Mouse (Mus musculus) forebrain, embryonic 11.5 days (tissue): Measurements from ENCODE around the gene Luc7l3. TPM values are rescaled to one million over a fixed set of nuclear protein-coding genes. Genes with fewer than 3 reads are reported as not detected.

ENCODE experiments used
- ATAC-seq: fragments of 200-750 bp; cut with Nextera tagmentation; replicated peaks from 2 replicates; pipeline ENCODE4 v1.8.0; 2017; ENCODE audit warnings: moderate TSS enrichment; ENCODE audit not compliant: low FRiP score
- DNase-seq: peaks from one replicate; pipeline ENCODE4 v3.0.0-alpha.2; 2017; ENCODE audit warnings: low spot score
- H3K27ac ChIP-seq: fragments of 300-500 bp; sonication (generic); 2 replicates; pipeline ENCODE4 v1.5.1; 2014; ENCODE audit warnings: low read depth, low read length
- H3K27me3 ChIP-seq: fragments of 300-500 bp; sonication (generic); 2 replicates; pipeline ENCODE4 v1.6.1; 2014; ENCODE audit warnings: mild to moderate bottlenecking, low read length, mixed read lengths; ENCODE audit not compliant: control insufficient read depth, insufficient read depth
- H3K36me3 ChIP-seq: fragments of 300-500 bp; sonication (generic); 2 replicates; pipeline ENCODE4 v1.6.1; 2014; ENCODE audit warnings: mild to moderate bottlenecking, low read length, moderate library complexity, mixed read lengths; ENCODE audit not compliant: control insufficient read depth, insufficient read depth
- H3K4me1 ChIP-seq: fragments of 300-500 bp; sonication (generic); replicated peaks from 2 replicates; pipeline ENCODE4 v1.6.1; 2014; ENCODE audit warnings: low read length, mixed read lengths; ENCODE audit not compliant: control insufficient read depth, insufficient read depth
- H3K4me2 ChIP-seq: fragments of 300-500 bp; sonication (generic); 2 replicates; pipeline ENCODE4 v1.6.1; 2014; ENCODE audit warnings: low read depth, mild to moderate bottlenecking, low read length, moderate library complexity, mixed read lengths; ENCODE audit not compliant: severe bottlenecking
- H3K4me3 ChIP-seq: fragments of 300-500 bp; sonication (generic); 2 replicates; pipeline ENCODE4 v1.5.1; 2014; ENCODE audit warnings: low read depth, low read length
- H3K9ac ChIP-seq: fragments of 300-500 bp; sonication (generic); 2 replicates; pipeline ENCODE4 v1.6.1; 2014; ENCODE audit warnings: low read length
- H3K9me3 ChIP-seq: fragments of 300-500 bp; sonication (generic); 2 replicates; pipeline ENCODE4 v1.6.1; 2016; ENCODE audit warnings: low read length, mixed read lengths; ENCODE audit not compliant: control insufficient read depth
- WGBS: fragments of 180-500 bp; shearing (Covaris S2); extraction: QIAGEN DNeasy Blood & Tissue Kit; methylation state at CpG from one replicate; pipeline ENCODE4 v1.1.7; 2014; 5-methylcytosine and 5-hydroxymethylcytosine counted together
- polyA plus RNA-seq: library from polyadenylated mRNA; unstranded; fragments of >200 nt; fragmentation: Nextera tagmentation; extraction: Ambion mirVana; gene quantifications from 2 replicates; pipeline ENCODE4 v1.2.1, GENCODE M21; 2014

The Luc7l3 gene
- polyA plus RNA-seq, 1 experiment from 2014 or later, result 136 TPM

DNA sequence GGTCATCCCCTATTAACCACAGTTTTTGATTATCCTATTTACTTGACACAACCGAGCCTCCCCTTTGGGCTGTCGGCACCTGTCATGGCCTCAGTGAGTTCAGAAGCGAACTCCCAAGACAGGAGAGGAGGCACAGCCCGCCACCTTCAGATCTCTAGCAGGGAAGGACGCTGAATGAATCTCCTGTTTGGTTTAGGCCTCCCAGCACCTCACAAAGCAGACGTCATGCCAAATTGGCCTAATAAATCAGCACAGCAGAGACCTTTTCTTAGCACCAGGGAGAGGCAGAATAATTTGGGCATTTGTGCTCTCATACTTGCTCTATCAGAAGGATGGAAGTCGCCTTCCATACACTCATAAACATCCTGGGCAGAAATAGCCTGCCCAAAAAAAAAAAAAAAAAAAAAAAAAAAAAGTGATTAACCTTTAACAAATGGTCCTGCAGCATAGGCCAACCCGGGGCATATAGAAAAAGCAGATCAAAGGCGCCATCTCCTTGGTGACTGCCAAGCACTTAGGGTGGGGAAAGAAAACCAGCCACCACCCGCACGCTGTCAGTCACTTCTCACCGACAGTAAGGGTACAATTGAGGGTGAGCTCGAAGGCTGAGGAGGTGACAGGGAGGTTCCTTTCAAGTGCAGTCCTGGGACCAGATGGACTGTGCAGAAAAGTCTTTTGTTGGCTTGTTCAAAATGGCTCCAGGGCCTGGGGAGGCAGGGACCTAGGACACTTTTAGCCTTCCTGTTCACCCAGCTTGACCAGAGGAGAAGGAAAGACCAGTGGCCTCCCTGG lies 20.5 kb upstream of the Luc7l3 start:
- peak overlapping the region; percentile 32 for H3K9ac ChIP-seq
- 28% methylated on average over 13 of the region's 13 CpGs for WGBS
- H3K4me1 ChIP-seq, result peaks cover 18% of the 10 kb centered on the region; the same call in 1 of the 2 replicates
- ATAC-seq, result 0 out of 2 replicates have a peak, but pooled peaks have one; percentile 11
- no peaks in the 10 kb centered on the region for H3K27me3 ChIP-seq
- no peak overlapping the region for H3K4me2 ChIP-seq
- H3K9me3 ChIP-seq, result no peaks in the 10 kb centered on the region
- H3K27ac ChIP-seq, result peak overlapping the region; percentile 55; the same call in 1 of the 2 replicates
- DNase-seq, result no peak
- H3K36me3 ChIP-seq, result peaks cover 3% of the 10 kb centered on the region; the same call in 1 of the 2 replicates
- H3K4me3 ChIP-seq, result no peak overlapping the region

DNA sequence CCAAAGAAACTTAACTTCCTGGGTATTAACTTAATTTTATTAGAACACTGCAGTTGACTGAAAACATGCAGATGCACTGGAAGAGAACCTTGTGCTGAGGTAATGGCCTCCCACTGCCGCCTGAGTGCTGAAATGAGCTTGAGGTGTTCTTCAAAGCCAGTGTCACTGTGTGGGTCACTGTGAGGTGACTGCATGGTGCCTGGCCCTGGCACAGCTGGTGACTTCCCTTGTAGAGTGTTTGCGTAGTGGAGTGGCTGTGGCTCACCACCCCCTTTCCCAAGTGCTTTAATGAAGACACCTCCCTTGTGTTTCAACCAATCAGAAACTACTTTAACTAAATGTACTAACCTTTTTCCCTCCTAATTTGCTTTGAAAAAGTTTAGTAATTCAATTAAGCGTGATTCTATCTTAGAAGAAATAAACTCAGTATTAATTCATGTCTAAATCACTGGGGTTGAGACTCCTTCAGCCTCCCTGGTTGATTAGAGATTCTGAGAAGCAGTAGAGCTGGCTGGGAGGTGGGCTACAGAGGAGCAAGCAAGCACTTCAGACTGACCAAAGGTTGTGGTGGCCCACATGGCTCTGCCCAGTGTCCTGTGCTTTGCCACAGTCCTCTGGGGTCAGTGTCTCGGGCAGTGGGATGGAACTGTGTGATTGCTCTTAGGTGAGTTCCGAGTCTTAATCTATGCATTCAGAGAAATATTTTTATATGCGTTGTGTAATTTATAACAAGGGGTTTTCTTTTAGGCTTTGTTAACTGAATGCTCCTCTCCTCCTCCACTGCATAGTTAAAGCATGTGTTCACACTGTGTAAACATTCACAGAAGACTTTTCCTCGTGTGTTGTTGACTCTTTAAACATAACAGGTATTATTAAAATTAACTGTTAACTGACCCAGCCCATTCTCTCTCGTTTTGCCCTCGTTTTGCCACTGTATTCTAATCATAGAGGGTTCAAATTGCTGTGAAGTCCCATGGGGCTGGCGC lies 19.5 kb upstream of the Luc7l3 start:
- Histone ChIP-seq H3K4me1 (peaks cover 18% of the 10 kb centered on the region; the same call in 1 of the 2 replicates), H3K9ac (no peak overlapping the region), H3K36me3 (peaks cover 3% of the 10 kb centered on the region; the same call in 1 of the 2 replicates), H3K9me3 (no peaks in the 10 kb centered on the region), H3K4me2 (no peak overlapping the region), H3K4me3 (no peak overlapping the region), H3K27ac (peak overlapping the region; percentile 55; the same call in 1 of the 2 replicates), H3K27me3 (no peaks in the 10 kb centered on the region)
- no peak for DNase-seq
- ATAC-seq, result no peak
- 68% methylated on average over 10 of the region's 10 CpGs for WGBS

DNA sequence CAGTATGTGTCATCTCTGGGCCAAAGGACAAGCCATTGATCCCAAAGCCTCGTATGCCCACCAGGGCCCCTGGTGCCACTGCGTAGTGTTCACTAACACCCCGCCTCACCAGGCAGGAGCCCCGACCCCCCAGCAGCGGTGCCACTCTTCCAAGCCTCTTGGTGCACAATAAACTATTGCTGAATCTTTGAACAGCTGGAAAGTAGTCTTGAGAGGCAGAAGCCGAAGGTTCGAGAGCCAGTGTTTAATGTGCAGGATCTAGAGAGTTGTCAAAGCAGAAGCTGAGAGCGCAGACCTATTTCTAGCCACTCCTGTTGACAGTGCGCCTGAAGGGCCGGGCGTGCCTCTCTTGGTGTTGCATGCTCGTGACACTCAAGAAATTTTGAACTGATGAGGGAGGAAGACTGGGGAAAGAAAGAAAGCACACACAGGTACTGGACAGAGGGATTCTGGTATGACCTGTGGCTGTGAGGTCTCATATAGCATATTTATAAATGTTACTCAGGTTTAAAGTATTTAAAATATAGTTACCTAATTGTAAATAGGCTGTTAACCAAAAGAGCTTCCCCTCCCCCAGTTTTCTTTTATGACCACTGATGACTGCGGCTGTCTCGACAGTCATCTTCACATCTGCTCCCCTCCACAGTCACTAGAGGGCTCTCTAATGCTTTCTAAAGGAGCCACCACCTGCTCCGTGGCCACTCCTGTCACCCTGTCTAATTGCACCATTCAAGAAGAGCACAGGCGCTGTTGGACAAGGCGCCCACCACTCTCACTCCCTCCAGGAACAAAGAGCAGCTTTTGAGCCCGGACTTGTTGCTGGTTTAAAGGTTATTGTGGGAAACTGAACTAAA lies 18.2 kb upstream of the Luc7l3 start:
- peak; percentile 85 for ATAC-seq
- no peak overlapping the region for H3K4me3 ChIP-seq
- H3K4me1 ChIP-seq, result peaks cover 17% of the 10 kb centered on the region; the same call in 1 of the 2 replicates
- H3K9ac ChIP-seq, result no peak overlapping the region
- H3K27me3 ChIP-seq, result no peaks in the 10 kb centered on the region
- no peak overlapping the region for H3K27ac ChIP-seq
- H3K36me3 ChIP-seq, result peaks cover 3% of the 10 kb centered on the region; the same call in 1 of the 2 replicates
- H3K4me2 ChIP-seq, result no peak overlapping the region
- DNase-seq, result peak; percentile 81
- WGBS, result 58% methylated on average over 18 of the region's 18 CpGs
- no peaks in the 10 kb centered on the region for H3K9me3 ChIP-seq

DNA sequence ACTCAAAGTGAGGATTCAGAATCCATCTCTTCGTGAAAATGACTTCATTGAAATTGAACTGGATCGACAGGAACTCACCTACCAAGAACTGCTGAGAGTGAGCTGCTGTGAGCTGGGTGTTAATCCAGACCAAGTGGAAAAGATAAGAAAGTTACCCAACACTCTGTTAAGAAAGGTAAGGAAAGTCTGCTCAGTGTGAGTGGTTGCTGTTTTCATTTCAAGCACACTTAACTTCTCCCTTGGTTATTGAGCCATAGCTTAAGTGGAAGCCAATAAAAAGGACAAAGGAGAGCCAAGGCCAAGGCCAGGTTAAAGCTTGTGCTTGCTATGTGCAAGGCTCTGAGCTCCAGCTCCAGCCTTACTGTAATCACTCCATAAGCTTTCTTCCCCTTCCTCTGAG lies 16.6 kb upstream of the Luc7l3 start:
- DNase-seq, result no peak
- no peaks in the 10 kb centered on the region for H3K27me3 ChIP-seq
- 89% methylated on average over 2 of the region's 2 CpGs for WGBS
- ATAC-seq, result no peak
- H3K9me3 ChIP-seq, result no peaks in the 10 kb centered on the region
- no peak overlapping the region for H3K9ac ChIP-seq
- peaks cover 8% of the 10 kb centered on the region; the same call in 1 of the 2 replicates for H3K4me1 ChIP-seq
- no peak overlapping the region for H3K4me3 ChIP-seq
- H3K36me3 ChIP-seq, result peaks cover 3% of the 10 kb centered on the region; the same call in 1 of the 2 replicates
- H3K27ac ChIP-seq, result no peak overlapping the region
- H3K4me2 ChIP-seq, result no peak overlapping the region

DNA sequence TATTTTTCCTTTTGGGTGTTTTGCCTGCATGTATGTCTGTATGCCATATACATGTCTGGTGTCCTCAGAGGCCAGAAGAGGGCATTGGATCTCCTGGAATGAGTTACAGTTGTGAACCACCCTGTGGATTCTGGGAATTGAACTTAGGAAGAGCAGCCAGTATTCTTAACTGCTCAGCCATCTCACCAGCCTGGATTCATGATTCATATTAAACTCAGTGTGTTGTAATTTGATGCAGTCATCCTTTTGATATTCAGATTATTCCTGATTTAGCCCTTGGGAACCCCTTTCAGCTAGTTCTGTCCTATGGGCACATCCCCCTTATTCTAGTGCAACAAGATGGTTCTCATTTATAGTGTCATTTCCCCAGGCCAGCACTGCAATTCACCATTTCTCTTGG lies 14.8 kb upstream of the Luc7l3 start:
- ATAC-seq, result no peak
- peaks cover 3% of the 10 kb centered on the region; the same call in 1 of the 2 replicates for H3K36me3 ChIP-seq

DNA sequence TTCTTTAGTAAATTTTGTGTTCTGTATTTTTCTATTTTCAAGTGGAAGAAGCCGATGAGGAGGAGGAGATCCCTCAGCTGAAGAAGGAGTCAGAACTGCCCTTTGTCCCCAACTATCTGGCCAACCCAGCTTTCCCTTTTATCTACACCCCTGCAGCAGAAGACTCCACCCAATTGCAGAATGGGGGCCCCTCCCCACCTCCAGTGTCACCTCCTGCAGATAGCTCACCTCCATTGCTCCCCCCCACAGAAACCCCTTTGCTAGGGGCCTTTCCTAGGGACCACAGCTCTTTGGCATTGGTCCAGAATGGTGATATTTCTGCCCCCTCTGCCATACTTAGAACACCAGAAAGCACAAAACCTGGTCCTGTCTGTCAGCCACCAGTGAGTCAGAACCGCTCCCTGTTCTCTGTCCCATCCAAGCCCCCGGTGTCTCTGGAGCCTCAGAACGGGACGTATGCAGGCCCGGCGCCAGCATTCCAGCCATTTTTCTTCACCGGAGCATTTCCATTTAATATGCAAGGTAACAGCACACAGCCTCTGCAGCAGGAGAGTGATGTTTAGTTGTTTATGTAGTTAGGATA lies 12.7 kb upstream of the Luc7l3 start:
- ATAC-seq (no peak), DNase-seq (peak; percentile 51)
- H3K27ac ChIP-seq, result no peak overlapping the region

More for the DNA sequence above, 14.8 kb upstream of the Luc7l3 start:
- H3K9me3 ChIP-seq, result no peaks in the 10 kb centered on the region
- no peak for DNase-seq
- H3K27me3 ChIP-seq, result no peaks in the 10 kb centered on the region
- H3K4me2 ChIP-seq, result no peak overlapping the region
- no peak overlapping the region for H3K27ac ChIP-seq
- H3K9ac ChIP-seq, result no peak overlapping the region
- peaks cover 1% of the 10 kb centered on the region; the same call in 1 of the 2 replicates for H3K4me1 ChIP-seq
- H3K4me3 ChIP-seq, result no peak overlapping the region

DNA sequence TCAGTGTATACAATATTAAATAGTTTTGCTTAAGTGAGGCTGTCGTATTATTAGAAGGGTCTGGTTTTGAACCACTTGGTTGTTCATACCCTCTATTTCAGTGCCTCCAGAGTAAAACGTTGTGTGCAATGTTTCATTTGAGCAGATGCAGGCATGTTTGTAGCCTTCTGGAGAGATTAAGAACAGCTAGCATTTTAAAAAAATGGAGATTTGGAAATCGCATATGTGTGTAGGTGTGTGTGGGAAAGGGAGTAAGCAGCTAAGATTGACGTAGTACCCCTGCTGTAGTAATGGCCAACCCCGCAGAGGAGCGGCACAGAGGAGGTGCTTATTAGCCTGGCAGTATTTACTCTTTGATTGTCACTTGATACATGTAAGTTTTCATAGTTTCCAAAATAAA lies 10.9 kb upstream of the Luc7l3 start:
- H3K27me3 ChIP-seq, result no peaks in the 10 kb centered on the region

More for the DNA sequence above, 12.7 kb upstream of the Luc7l3 start:
- WGBS, result 93% methylated on average over 8 of the region's 8 CpGs
- Histone ChIP-seq H3K9me3 (no peaks in the 10 kb centered on the region), H3K27me3 (no peaks in the 10 kb centered on the region), H3K4me3 (no peak overlapping the region), H3K4me1 (peaks cover 2% of the 10 kb centered on the region; the same call in 1 of the 2 replicates), H3K36me3 (peaks cover 3% of the 10 kb centered on the region; the same call in 1 of the 2 replicates), H3K9ac (no peak overlapping the region), H3K4me2 (no peak overlapping the region)

More for the DNA sequence above, 10.9 kb upstream of the Luc7l3 start:
- H3K36me3 ChIP-seq, result no peaks in the 10 kb centered on the region; the same call in 1 of the 2 replicates
- no peak overlapping the region for H3K4me3 ChIP-seq
- DNase-seq, result no peak
- 96% methylated on average over 6 of the region's 6 CpGs for WGBS
- H3K4me2 ChIP-seq, result no peak overlapping the region
- no peaks in the 10 kb centered on the region for H3K9me3 ChIP-seq
- H3K9ac ChIP-seq, result no peak overlapping the region
- H3K4me1 ChIP-seq, result peaks cover 2% of the 10 kb centered on the region; the same call in 1 of the 2 replicates
- H3K27ac ChIP-seq, result no peak overlapping the region
- ATAC-seq, result no peak
